Mouse (Mus musculus): ENCODE measurements around the gene Rtf2. TPM values are rescaled to one million over a fixed set of nuclear protein-coding genes. Genes with fewer than 3 reads are reported as not detected.
A peak's percentile ranks its signal among the peaks of the same experiment; 100 is the strongest.

The Rtf2 gene
- total RNA-seq, 2 experiments from 2014 or later: 30.6 to 32.7 TPM

DNA sequence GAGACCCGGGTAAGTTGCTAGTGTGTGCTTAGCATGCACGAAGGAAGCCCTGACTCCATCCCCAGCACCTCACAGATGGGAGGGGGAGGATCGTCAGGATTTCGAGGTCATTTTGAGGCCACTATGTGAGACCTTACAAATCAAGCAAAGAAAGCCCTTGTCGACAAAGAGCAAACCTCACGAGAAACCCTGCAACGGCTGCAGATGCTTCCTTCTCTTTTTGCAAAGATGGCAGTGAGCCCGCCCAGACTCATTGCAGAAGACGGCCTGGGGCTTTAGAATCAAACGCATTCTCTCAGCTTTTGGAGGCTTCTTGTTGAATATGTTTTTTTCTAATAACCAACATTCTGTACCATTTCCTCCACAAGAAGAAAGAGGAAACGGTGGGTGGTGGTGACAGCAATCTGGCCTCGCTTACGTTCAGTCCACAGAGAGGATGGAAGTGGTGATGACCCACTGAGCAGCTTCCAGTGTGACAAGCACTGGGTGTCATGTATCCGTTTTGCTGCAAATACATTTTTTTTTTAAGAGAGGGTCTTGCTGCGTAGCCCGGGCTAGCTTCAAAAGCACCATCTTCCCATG lies 2.9 kb upstream of the Rtf2 start:
- peak; percentile 10 to 24 for DNase-seq

DNA sequence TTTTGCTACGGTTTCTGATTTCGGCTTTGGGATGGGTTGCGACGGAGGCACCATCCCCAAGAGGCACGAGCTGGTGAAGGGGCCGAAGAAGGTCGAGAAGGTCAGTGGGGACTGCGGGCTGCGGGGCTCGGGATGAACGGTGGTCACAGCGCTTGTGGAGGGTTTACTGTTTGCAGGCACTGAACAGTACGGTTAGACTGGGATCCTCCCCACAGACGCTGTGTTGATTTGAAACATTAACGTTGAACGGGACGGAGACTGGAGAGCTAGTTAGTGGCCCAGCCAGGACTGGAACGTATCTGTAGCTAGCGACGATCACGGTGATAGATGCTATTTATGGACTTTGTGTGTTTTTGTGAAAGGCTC lies 267 bp downstream of the Rtf2 start:
- DNase-seq: no peak

DNA sequence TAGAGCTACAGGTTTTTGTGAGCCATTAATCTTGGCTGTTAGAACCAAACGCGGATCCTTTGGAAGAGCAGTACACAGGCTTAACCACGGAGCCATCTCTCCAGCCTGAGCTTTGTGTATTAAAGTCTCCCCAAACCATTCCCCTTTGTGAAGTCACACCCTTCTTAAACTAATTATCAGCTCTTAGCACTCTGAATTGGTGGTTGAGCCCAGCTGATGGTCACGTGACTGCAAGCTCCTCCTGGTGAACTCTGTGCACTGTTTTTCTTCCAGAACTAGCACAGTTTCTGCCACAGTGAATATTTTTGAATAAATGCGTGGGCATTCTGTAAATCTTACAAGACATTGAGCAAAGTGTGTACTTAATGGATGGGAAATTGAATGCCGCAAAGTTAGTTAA lies 820 bp downstream of the Rtf2 start:
- no peak for DNase-seq

DNA sequence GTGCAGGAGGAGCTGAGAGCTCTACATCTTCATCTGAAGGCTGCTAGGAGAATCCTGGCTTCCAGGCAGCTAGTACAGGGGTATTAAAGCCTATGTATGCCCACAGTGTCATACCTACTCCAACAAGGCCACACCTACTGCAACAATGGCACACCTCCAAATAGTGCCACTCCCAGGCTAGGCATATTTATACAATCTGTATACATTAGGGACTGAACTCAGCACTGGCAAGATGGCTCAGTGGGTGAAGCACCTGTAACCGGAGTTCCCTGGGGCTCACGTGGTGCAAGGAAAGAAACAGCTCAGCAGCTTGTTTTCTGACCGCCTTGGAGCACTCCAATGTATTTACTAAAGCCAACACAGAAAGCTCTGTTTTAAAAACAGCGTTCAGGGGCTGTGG lies 5.3 kb downstream of the Rtf2 start:
- no peak for DNase-seq

GRCm38 (mm10) chr2:172447317-172447716 lies 7.0 kb downstream of the Rtf2 start:
- DNase-seq: peak in 1 of 2 experiments; percentile 23

DNA sequence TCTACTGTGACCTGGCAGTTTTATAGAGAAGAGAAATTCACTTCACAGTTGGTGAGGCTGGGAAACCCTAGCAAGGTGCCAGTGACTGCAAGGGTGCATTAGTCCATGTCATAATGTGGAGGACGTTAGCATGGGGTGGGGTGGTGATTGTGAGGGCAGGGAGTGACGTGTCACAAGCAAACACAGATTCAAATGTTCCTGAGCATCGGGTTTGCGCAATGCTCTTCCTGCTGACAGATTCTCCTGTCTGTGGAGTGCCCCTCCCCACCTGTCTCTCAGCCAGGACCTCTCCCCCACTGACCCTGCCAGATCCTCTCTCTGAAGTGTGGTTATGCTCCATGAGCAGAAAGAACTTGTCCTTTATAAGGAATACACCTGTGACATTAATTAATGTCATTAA lies 8.0 kb downstream of the Rtf2 start:
- DNase-seq: no peak

DNA sequence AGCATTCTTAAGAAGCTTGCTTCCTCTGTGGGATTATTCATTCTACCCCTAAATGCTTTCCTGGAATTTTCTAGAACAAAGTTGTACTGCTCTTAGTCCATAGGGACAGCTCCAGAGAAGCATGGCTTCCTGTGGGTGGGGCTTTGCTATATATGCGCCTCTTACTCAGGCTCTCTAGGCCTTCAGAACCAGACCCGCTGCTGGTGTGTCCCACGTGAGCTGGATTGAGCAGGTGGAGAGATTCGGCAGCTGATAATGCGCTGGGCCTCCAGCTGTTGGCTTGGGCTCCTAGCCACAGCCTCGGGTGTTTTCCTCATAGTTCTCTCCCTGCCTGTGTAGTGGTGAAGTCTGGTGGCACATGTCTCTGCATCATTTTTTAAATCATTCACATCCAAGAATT lies 10.3 kb downstream of the Rtf2 start:
- no peak for DNase-seq

- DNase-seq: no peak
These were observed 11.7 kb downstream of the Rtf2 start for GRCm38 (mm10) chr2:172452031-172452430.

GRCm38 (mm10) chr2:172452458-172452857 lies 12.1 kb downstream of the Rtf2 start:
- no peak for DNase-seq

- no peak for DNase-seq
These were observed 18.1 kb downstream of the Rtf2 start, which contains the start of gene Gcnt7 for GRCm38 (mm10) chr2:172458496-172458895. Gene Gcnt7 (minus strand): TSS chr2:172458596.

DNA sequence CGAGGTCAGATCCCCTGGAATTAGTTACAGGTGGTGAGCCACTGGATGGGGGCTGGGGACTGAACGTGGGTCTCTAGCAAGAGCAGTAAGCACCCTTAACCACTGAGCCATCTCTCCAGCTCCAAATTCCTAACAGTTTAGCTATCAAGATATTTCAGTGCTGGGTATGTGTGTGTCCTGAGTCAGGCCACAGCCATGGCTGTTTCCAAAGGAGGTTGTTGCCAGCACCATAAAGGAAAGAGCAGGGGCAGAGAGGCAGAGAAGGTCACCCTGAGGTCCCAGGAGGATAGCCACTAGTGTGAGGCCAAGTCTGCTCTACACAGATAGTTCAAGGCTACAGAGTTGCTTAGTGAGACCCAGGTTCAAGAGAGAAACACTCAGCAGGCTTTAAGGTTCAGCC lies 20.3 kb downstream of the Rtf2 start:
- DNase-seq: no peak

GRCm38 (mm10) chr2:172462813-172463212 lies 22.5 kb downstream of the Rtf2 start:
- no peak for DNase-seq

- no peak for DNase-seq
These were observed 26.2 kb downstream of the Rtf2 start for GRCm38 (mm10) chr2:172466427-172467132.

- DNase-seq: no peak
These were observed 26.9 kb downstream of the Rtf2 start for GRCm38 (mm10) chr2:172467206-172467605.

DNA sequence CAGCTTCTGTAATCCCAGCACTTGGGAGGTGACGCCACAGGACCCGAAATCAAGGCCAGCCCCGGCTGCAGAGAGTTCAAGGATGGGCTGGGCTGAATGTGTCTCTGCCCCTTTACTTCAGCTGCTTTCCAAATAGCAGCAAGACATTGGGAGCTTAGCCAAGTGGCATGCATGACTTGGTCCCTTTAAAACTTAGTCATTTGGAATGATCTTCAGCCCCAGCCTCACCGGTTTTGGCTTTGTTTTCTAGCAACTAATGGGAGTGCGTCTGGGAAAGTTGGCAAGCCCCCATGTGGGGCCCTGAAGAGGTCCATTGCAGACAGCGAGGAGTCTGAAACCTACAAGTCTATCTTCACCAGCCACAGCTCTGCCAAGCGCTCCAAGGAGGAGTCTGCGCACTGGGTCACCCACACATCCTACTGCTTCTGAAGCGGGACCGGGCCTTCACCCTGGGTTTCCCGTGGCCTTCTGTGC lies 28.0 kb downstream of the Rtf2 start:
- DNase-seq: no peak

DNA sequence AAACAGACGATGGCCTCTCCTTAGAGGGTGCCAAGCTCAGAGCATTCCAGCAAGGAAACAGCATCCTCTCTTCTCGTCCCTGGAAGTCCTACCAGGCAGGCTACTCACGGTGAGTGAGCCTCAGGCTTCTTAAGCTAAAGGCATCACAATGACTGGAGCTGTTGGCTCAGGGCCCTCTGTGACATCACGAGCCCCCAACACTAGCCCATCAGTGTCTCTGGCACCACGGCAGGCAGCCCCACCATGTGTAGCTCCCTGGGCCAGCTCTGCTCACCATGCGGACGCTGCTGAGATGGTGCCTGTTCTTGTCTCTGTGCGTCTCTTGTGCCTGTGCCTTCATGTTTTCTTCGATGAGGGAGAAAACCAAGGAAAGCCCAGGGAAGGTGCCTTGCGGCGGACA lies 32.0 kb downstream of the Rtf2 start, which contains the start of gene Fam209:
Gene Fam209 (plus strand): TSS at position 203 of the 400 bp plus-strand sequence.
- no peak for DNase-seq

DNA sequence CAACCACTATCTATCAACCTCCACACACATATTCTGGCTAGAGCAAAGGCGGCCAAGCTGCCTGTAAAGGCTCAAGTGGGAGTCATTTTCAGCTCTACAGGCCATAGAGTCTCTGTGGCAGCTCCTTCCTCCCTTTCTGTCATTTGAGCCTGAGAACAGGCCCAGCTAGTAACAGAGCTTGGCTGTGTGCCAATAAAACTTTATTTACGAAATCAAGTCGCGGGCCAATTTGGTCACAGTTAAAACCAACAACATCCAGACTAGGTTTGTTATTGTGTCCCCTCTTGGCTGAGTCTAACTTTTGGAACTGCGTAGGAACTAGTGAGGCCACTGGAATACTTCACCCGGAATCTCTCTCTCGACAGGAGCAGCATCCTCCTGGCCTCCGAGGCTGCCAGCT lies 33.2 kb downstream of the Rtf2 start:
- DNase-seq: peak; percentile 14 to 32

GRCm38 (mm10) chr2:172474970-172475369 lies 34.6 kb downstream of the Rtf2 start:
- DNase-seq: no peak

DNA sequence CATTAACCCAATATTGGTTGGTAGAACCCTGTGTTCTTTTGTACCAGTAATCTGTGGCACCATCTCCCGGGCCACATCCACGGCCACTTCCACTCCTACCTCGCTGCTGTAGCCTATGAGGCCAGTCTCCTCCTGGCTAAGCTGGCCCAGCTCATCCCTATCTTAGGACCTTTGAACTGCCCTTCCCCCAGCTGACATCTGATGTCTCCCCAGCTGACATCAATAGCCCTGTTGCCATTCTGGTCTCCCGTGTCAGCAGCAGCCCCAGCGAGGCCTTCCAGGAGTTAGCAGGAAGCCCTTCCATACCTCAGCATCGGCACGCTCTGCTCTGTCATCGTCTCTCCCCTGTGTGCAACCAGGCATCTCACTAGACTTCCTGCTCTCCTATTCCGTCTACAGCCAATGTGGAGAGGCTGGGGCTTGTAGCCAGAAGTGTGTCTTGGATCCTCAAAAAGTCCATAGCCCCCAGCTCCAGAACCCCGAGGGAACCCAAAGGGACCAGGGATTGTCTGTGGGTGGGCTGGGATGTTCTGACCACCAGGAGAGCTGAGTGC lies 36.4 kb downstream of the Rtf2 start:
- no peak for DNase-seq

DNA sequence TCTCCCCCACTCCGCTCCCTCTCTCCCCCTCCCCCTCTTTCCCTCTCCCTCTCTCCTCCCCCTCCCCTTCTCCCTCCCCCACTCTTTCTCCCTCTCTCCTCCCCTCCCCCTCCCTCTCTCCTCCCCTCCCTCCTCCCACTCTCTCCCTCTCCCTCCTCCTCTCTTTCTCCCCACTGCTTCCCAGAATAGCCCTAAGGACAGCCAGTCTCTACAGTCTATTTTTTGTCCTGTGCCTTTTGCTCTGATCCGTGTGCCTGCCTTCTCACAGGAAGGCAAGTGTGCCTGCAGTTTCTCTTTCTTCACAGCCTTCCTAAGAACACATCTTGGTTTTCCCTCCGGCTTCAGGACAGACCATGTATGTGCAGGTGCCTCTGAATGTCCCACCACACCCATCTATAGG lies 37.0 kb downstream of the Rtf2 start:
- peak; percentile 19 to 33 for DNase-seq

- peak; percentile 43 to 63 for DNase-seq
These were observed 37.5 kb downstream of the Rtf2 start for GRCm38 (mm10) chr2:172477860-172478259.

GRCm38 (mm10) chr2:172480296-172480695 lies 39.9 kb downstream of the Rtf2 start:
- DNase-seq: no peak

- no peak for DNase-seq
These were observed 41.5 kb downstream of the Rtf2 start for GRCm38 (mm10) chr2:172481654-172482385.

Measured in heart, adult 18-20 months (tissue).